Mouse (Mus musculus) midbrain, embryonic 16.5 days (tissue): ENCODE data around the gene Osbp. TPM values are rescaled to one million over a fixed set of nuclear protein-coding genes. Genes with fewer than 3 reads are reported as not detected.
"Not testable (repeated sequence)": the region's sequence is repeated elsewhere in the genome, so short reads cannot be mapped to it uniquely, and the experiment has no call there.

Experiments
- ATAC-seq: fragments of 200-750 bp; cut with Nextera tagmentation; 2 replicates; pipeline ENCODE4 v1.8.0; 2017; ENCODE audit warnings: moderate TSS enrichment
- H3K27ac ChIP-seq: fragments of 300-500 bp; sonication (generic); 2 replicates; pipeline ENCODE4 v1.5.1; 2014; ENCODE audit warnings: mild to moderate bottlenecking, low read length, mixed read lengths
- H3K27me3 ChIP-seq: fragments of 300-500 bp; sonication (generic); 2 replicates; pipeline ENCODE4 v1.6.1; 2014; ENCODE audit warnings: low read depth, low read length, mixed read lengths; ENCODE audit not compliant: control insufficient read depth, insufficient read depth
- H3K36me3 ChIP-seq: fragments of 300-500 bp; sonication (generic); 2 replicates; pipeline ENCODE4 v1.6.1; 2014; ENCODE audit warnings: mild to moderate bottlenecking, low read length, moderate library complexity, mixed read lengths; ENCODE audit not compliant: control insufficient read depth, insufficient read depth
- H3K4me1 ChIP-seq: fragments of 300-500 bp; sonication (generic); 2 replicates; pipeline ENCODE4 v1.6.1; 2014; ENCODE audit warnings: mild to moderate bottlenecking, low read length, mixed read lengths; ENCODE audit not compliant: control insufficient read depth, insufficient read depth
- H3K4me2 ChIP-seq: fragments of 300-500 bp; sonication (generic); 2 replicates; pipeline ENCODE4 v1.6.1; 2014; ENCODE audit warnings: mild to moderate bottlenecking, low read length, mixed read lengths
- H3K4me3 ChIP-seq: fragments of 300-500 bp; sonication (generic); 2 replicates; pipeline ENCODE4 v1.5.1; 2014; ENCODE audit warnings: low read depth, mild to moderate bottlenecking, low read length, moderate library complexity, mixed read lengths
- H3K9ac ChIP-seq: fragments of 300-500 bp; sonication (generic); 2 replicates; pipeline ENCODE4 v1.6.1; 2014; ENCODE audit warnings: low read depth, low read length, mixed read lengths
- H3K9me3 ChIP-seq: fragments of 300-500 bp; sonication (generic); replicated peaks from 2 replicates; pipeline ENCODE4 v1.6.1; 2014; ENCODE audit warnings: mild to moderate bottlenecking, low read length, mixed read lengths; ENCODE audit not compliant: control insufficient read depth, poor library complexity, severe bottlenecking
- WGBS: fragments of 180-500 bp; shearing (Covaris S2); extraction: QIAGEN DNeasy Blood & Tissue Kit; methylation state at CpG from one replicate; pipeline ENCODE4 v1.1.7; 2014; 5-methylcytosine and 5-hydroxymethylcytosine counted together
- polyA plus RNA-seq: library from polyadenylated mRNA; unstranded; fragments of >200 nt; fragmentation: Nextera tagmentation; extraction: Ambion mirVana; gene quantifications from 2 replicates; pipeline ENCODE4 v1.2.1, GENCODE M21; 2015

Gene Osbp
- 3.3 and 3.6 TPM in 2 replicates for polyA plus RNA-seq

GRCm38 (mm10) chr19:11965023-11965942 lies at the start of gene Osbp:
TSS of gene Osbp (plus strand) at chr19:11965941.
- H3K27ac ChIP-seq = peak within 1 kb of the TSS; percentile 85
- no peaks in the 10 kb centered on the region; the same call in 1 of the 2 replicates for H3K27me3 ChIP-seq
- WGBS = under 1% methylated on average over 49 of the region's 59 CpGs

GRCm38 (mm10) chr19:11922068-11922467 lies 43.7 kb upstream of the Osbp start:
- Histone ChIP-seq H3K4me1 (peaks cover 4% of the 10 kb centered on the region; the same call in 1 of the 2 replicates), H3K27ac (no peak overlapping the region), H3K27me3 (no peaks in the 10 kb centered on the region), H3K9me3 (no peaks in the 10 kb centered on the region), H3K4me2 (no peak overlapping the region), H3K9ac (no peak overlapping the region), H3K36me3 (peaks cover 38% of the 10 kb centered on the region), H3K4me3 (no peak overlapping the region)
- ATAC-seq = no peak
- 97% methylated on average over 1 of the region's 1 CpGs for WGBS

More at GRCm38 (mm10) chr19:11965023-11965942, at the start of gene Osbp:
- peak within 1 kb of the TSS; percentile 87 for H3K9ac ChIP-seq
- no peaks in the 10 kb centered on the region for H3K36me3 ChIP-seq
- H3K4me3 ChIP-seq = peak within 1 kb of the TSS; percentile 90
- H3K9me3 ChIP-seq = no peaks in the 10 kb centered on the region
- peaks cover 13% of the 10 kb centered on the region for H3K4me1 ChIP-seq
- peak within 1 kb of the TSS; percentile 68 for H3K4me2 ChIP-seq
- ATAC-seq = peak; percentile 98

GRCm38 (mm10) chr19:11922515-11922914 lies 43.2 kb upstream of the Osbp start:
- not testable (repeated sequence) for ATAC-seq, H3K27me3 ChIP-seq

GRCm38 (mm10) chr19:11926380-11926779 lies 39.4 kb upstream of the Osbp start:
- ATAC-seq = no peak
- no peaks in the 10 kb centered on the region for H3K4me1 ChIP-seq
- no peak overlapping the region for H3K4me3 ChIP-seq
- H3K9ac ChIP-seq = no peak overlapping the region
- peaks cover 54% of the 10 kb centered on the region for H3K36me3 ChIP-seq
- H3K27me3 ChIP-seq = no peaks in the 10 kb centered on the region
- H3K4me2 ChIP-seq = no peak overlapping the region
- no peaks in the 10 kb centered on the region for H3K9me3 ChIP-seq
- 96% methylated on average over 2 of the region's 2 CpGs for WGBS
- H3K27ac ChIP-seq = no peak overlapping the region

More at GRCm38 (mm10) chr19:11922515-11922914, 43.2 kb upstream of the Osbp start:
- H3K9me3 ChIP-seq, H3K27ac ChIP-seq, H3K4me3 ChIP-seq, H3K9ac ChIP-seq, H3K4me2 ChIP-seq, H3K4me1 ChIP-seq: not testable (repeated sequence)
- WGBS = 97% methylated on average over 2 of the region's 2 CpGs
- peaks cover 41% of the 10 kb centered on the region for H3K36me3 ChIP-seq

- WGBS = 97% methylated on average over 4 of the region's 4 CpGs
- Histone ChIP-seq H3K4me2 (no peak overlapping the region), H3K27me3 (no peaks in the 10 kb centered on the region), H3K4me3 (no peak overlapping the region), H3K9me3 (no peaks in the 10 kb centered on the region), H3K4me1 (no peaks in the 10 kb centered on the region), H3K27ac (no peak overlapping the region), H3K36me3 (peaks cover 55% of the 10 kb centered on the region), H3K9ac (no peak overlapping the region)
- ATAC-seq = no peak
These were observed 37.6 kb upstream of the Osbp start for GRCm38 (mm10) chr19:11928025-11928748.

GRCm38 (mm10) chr19:11946460-11946859 lies 19.3 kb upstream of the Osbp start:
- not testable (repeated sequence) for H3K27ac ChIP-seq, H3K4me1 ChIP-seq, H3K9ac ChIP-seq, ATAC-seq, H3K4me3 ChIP-seq, H3K27me3 ChIP-seq, H3K4me2 ChIP-seq, H3K9me3 ChIP-seq
- WGBS = 97% methylated on average over 8 of the region's 9 CpGs
- H3K36me3 ChIP-seq = peaks cover 28% of the 10 kb centered on the region

- H3K27ac ChIP-seq = no peak overlapping the region
- H3K4me2 ChIP-seq = no peak overlapping the region
- ATAC-seq = no peak
These were observed 15.9 kb upstream of the Osbp start for GRCm38 (mm10) chr19:11949878-11950277.

GRCm38 (mm10) chr19:11950747-11951146 lies 15.0 kb upstream of the Osbp start:
- Histone ChIP-seq H3K4me1 (no peaks in the 10 kb centered on the region), H3K27ac (no peak overlapping the region), H3K27me3 (no peaks in the 10 kb centered on the region), H3K9me3 (no peaks in the 10 kb centered on the region), H3K4me3 (no peak overlapping the region), H3K4me2 (no peak overlapping the region), H3K9ac (no peak overlapping the region), H3K36me3 (0 out of 2 replicates have a peak, but pooled peaks cover 2% of the 10 kb centered on the region)
- ATAC-seq = no peak
- 79% methylated on average over 7 of the region's 7 CpGs for WGBS

More at GRCm38 (mm10) chr19:11949878-11950277, 15.9 kb upstream of the Osbp start:
- no peak overlapping the region for H3K4me3 ChIP-seq
- H3K4me1 ChIP-seq = no peaks in the 10 kb centered on the region
- H3K9me3 ChIP-seq = no peaks in the 10 kb centered on the region
- no peaks in the 10 kb centered on the region for H3K27me3 ChIP-seq
- no peak overlapping the region for H3K9ac ChIP-seq
- 60% methylated on average over 1 of the region's 1 CpGs for WGBS
- H3K36me3 ChIP-seq = peaks cover 7% of the 10 kb centered on the region
